Mouse (Mus musculus) limb, embryonic 13.5 days (tissue): Measurements from ENCODE around the gene Smco4. TPM values are rescaled to one million over a fixed set of nuclear protein-coding genes. Genes with fewer than 3 reads are reported as not detected.
A peak's percentile ranks its signal among the peaks of the same experiment; 100 is the strongest.

ENCODE experiments used
- ATAC-seq: fragments of 200-750 bp; cut with Nextera tagmentation; 2 replicates; pipeline ENCODE4 v1.8.0; 2017; ENCODE audit warnings: low read depth, moderate number of reproducible peaks, moderate TSS enrichment; ENCODE audit not compliant: low FRiP score
- H3K27ac ChIP-seq: fragments of 300-500 bp; sonication (generic); 2 replicates; pipeline ENCODE4 v1.5.1; 2015; ENCODE audit warnings: inconsistent platforms, mild to moderate bottlenecking, moderate library complexity
- H3K27me3 ChIP-seq: fragments of 300-500 bp; sonication (generic); 2 replicates; pipeline ENCODE4 v1.6.1; 2015; ENCODE audit warnings: mild to moderate bottlenecking, inconsistent platforms
- H3K36me3 ChIP-seq: fragments of 300-500 bp; sonication (generic); 2 replicates; pipeline ENCODE4 v1.6.1; 2015; ENCODE audit warnings: inconsistent platforms, mild to moderate bottlenecking, moderate library complexity
- H3K4me1 ChIP-seq: fragments of 300-500 bp; sonication (generic); 2 replicates; pipeline ENCODE4 v1.6.1; 2015; ENCODE audit warnings: inconsistent platforms
- H3K4me2 ChIP-seq: fragments of 300-500 bp; sonication (generic); replicated peaks from 2 replicates; pipeline ENCODE4 v1.6.1; 2015; ENCODE audit warnings: inconsistent platforms, mild to moderate bottlenecking, moderate library complexity
- H3K4me3 ChIP-seq: fragments of 300-500 bp; sonication (generic); 2 replicates; pipeline ENCODE4 v1.5.1; 2015; ENCODE audit warnings: moderate library complexity, mild to moderate bottlenecking, inconsistent platforms
- H3K9ac ChIP-seq: fragments of 300-500 bp; sonication (generic); 2 replicates; pipeline ENCODE4 v1.6.1; 2015; ENCODE audit warnings: mild to moderate bottlenecking, inconsistent platforms
- H3K9me3 ChIP-seq: fragments of 300-500 bp; sonication (generic); 2 replicates; pipeline ENCODE4 v1.6.1; 2016; ENCODE audit warnings: inconsistent platforms
- WGBS: fragments of 180-500 bp; shearing (Covaris S2); methylation state at CpG from one replicate; pipeline ENCODE4 v1.1.7; 2015; 5-methylcytosine and 5-hydroxymethylcytosine counted together
- polyA plus RNA-seq: library from polyadenylated mRNA; unstranded; fragments of >200 nt; fragmentation: Nextera tagmentation; extraction: Ambion mirVana; gene quantifications from 2 replicates; pipeline ENCODE4 v1.2.1, GENCODE M21; 2015

Smco4 gene
- polyA plus RNA-seq, 1 experiment from 2014 or later, result 2.8 TPM

- Histone ChIP-seq H3K27me3 (no peaks in the 10 kb centered on the region), H3K27ac (no peak overlapping the region), H3K4me3 (no peak overlapping the region), H3K4me1 (peaks cover 8% of the 10 kb centered on the region), H3K9me3 (no peaks in the 10 kb centered on the region), H3K4me2 (no peak overlapping the region), H3K9ac (no peak overlapping the region), H3K36me3 (no peaks in the 10 kb centered on the region)
- WGBS, result 46% methylated on average over 6 of the region's 6 CpGs
- ATAC-seq, result peak; percentile 13; the same call in 1 of the 2 replicates
These were observed 94.1 kb downstream of the Smco4 start for GRCm38 (mm10) chr9:15587157-15587854.

GRCm38 (mm10) chr9:15594148-15594547 lies 100.9 kb downstream of the Smco4 start:
- 84% methylated on average over 4 of the region's 4 CpGs for WGBS
- Histone ChIP-seq H3K4me3 (no peak overlapping the region), H3K9me3 (no peaks in the 10 kb centered on the region), H3K27ac (no peak overlapping the region), H3K4me2 (no peak overlapping the region), H3K27me3 (no peaks in the 10 kb centered on the region), H3K9ac (no peak overlapping the region), H3K36me3 (no peaks in the 10 kb centered on the region), H3K4me1 (no peaks in the 10 kb centered on the region)
- ATAC-seq, result no peak

Other genes with a start within 250 kb of the Smco4 start
- gene Med17, start 213.5 kb upstream of the Smco4 start, polyA plus RNA-seq, result 34.5 and 37.0 TPM in 2 replicates
- gene Taf1d, start 187.2 kb upstream of the Smco4 start, polyA plus RNA-seq, result 84.9 and 90.5 TPM in 2 replicates
- 11.8 and 12.2 TPM in 2 replicates for gene 4931406C07Rik, start 187.0 kb upstream of the Smco4 start, polyA plus RNA-seq
- gene Cep295, start 135.6 kb upstream of the Smco4 start, polyA plus RNA-seq, result 17.6 and 18.0 TPM in 2 replicates
- 0.09 and 0.15 TPM in 2 replicates for gene Deup1, start 134.5 kb downstream of the Smco4 start, polyA plus RNA-seq
- gene Slc36a4, start 216.3 kb downstream of the Smco4 start, polyA plus RNA-seq, result 20.7 and 22.8 TPM in 2 replicates